Mouse (Mus musculus) erythroblast, embryonic 14.5 days (primary cell): Measurements from ENCODE around the gene Slc3a2.

Experiments used
- GATA1 ChIP-seq: IDR thresholded peaks from 2 replicates; pipeline ENCODE4 v1.6.1; 2012; ENCODE audit warnings: low read length, inconsistent platforms, mixed read lengths
- TAL1 ChIP-seq: IDR thresholded peaks from 3 replicates; pipeline ENCODE4 v1.6.1; 2012; ENCODE audit warnings: low read length, inconsistent platforms, mixed read lengths

GRCm38 (mm10) chr19:8716767-8717475 is 6.2 kb downstream of the Slc3a2 start:
- TF ChIP-seq GATA1 (no peak), TAL1 (no peak)
